Mouse (Mus musculus): ENCODE data around the gene Nlgn1. TPM values are rescaled to one million over a fixed set of nuclear protein-coding genes. Genes with fewer than 3 reads are reported as not detected.

Nlgn1 gene
- total RNA-seq, 2 experiments from 2014 or later: not detected

- no peak for ATAC-seq (replicated peaks; ENCODE audit: poor library complexity, severe bottlenecking)
Observed at GRCm38 (mm10) chr3:25869161-25869560, 463.1 kb downstream of the Nlgn1 start.

GRCm38 (mm10) chr3:25858384-25858783 lies 473.9 kb downstream of the Nlgn1 start:
- no peak for ATAC-seq (replicated peaks; ENCODE audit: poor library complexity, severe bottlenecking)

- ATAC-seq (replicated peaks; ENCODE audit: poor library complexity, severe bottlenecking): no peak
Observed at GRCm38 (mm10) chr3:25844686-25845462, 487.4 kb downstream of the Nlgn1 start.

GRCm38 (mm10) chr3:25830237-25830636 lies 502.0 kb downstream of the Nlgn1 start:
- ATAC-seq (replicated peaks; ENCODE audit: poor library complexity, severe bottlenecking): no peak

DNA sequence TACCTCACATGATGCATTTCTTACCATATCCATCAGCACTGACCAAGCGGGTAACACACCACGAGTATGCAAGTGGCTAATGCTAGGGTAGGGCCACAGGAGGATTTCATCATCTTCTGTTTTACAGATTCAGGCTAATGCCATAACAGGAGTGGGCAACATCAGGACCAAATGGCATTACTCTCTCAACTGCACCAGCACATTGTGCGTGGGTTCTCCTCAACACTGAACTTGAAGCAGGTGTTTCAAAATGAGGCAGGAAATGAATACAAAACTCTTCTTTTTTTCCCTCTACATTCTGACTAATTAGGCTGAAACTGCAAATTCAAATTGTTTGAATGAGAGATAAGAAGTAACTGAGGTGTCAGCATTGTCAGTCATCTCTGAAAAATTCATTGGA lies 518.9 kb downstream of the Nlgn1 start:
- no peak for ATAC-seq (replicated peaks; ENCODE audit: poor library complexity, severe bottlenecking)

DNA sequence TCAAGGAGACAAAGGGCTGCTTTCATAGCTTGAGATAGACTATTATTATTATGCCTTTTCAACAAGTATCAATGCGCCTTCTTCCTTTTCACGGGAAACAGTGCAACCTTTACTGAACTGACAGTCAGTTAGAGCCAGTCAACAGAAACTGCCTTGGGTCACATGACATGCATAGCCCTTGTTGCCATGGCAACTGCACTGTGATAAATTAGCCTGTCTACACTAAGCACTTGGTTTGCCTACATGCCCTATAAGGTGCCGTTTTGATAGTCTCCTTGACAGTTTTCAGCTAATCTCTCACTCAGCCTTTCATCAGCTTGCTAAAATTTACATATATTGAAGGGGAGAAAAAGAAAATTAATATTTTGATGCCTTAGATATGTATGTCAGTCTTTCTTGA lies 524.7 kb downstream of the Nlgn1 start:
- ATAC-seq (replicated peaks; ENCODE audit: poor library complexity, severe bottlenecking): no peak

DNA sequence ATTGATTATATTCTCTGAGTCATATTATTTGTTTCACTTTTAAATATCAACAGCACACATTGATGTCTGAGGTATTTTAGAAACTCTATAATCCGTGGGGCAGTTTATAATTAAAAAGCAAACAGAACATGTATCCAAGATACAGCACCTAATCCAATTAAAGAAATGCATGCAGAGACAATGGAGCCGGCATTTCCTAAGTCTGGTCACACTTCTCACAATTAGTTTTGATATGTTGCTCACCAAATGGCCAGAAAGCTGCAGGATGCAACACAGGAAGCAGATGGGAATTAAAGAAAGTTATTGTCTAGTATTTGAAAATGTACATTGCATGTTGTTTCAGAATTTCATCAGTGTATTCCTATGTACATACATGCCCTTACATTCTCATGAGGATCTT lies 550.6 kb downstream of the Nlgn1 start:
- ATAC-seq (replicated peaks; ENCODE audit: poor library complexity, severe bottlenecking): no peak

DNA sequence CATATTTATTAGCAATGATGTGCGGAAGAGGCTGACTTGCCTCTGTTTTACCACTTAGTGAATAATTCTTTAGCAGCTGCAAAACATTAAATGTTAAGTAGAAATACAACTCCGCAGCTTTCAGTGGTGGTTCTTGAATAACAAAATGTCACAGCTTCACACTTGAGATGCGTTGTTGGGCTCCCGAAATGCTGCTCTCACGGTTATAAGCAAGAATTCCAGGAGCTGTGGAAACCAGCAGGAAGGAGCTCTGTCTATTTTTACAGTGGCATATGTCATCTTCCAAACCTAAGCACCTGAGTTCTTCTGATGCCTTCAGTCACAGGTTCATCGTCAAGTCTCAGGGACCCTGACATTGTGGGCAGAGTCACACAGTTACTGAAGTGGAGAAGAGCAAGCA lies 556.8 kb downstream of the Nlgn1 start:
- no peak for ATAC-seq (replicated peaks; ENCODE audit: poor library complexity, severe bottlenecking)

GRCm38 (mm10) chr3:25773908-25774307 lies 558.4 kb downstream of the Nlgn1 start:
- no peak for ATAC-seq (replicated peaks; ENCODE audit: poor library complexity, severe bottlenecking)

GRCm38 (mm10) chr3:25773467-25773866 lies 558.8 kb downstream of the Nlgn1 start:
- ATAC-seq (replicated peaks; ENCODE audit: poor library complexity, severe bottlenecking): no peak

DNA sequence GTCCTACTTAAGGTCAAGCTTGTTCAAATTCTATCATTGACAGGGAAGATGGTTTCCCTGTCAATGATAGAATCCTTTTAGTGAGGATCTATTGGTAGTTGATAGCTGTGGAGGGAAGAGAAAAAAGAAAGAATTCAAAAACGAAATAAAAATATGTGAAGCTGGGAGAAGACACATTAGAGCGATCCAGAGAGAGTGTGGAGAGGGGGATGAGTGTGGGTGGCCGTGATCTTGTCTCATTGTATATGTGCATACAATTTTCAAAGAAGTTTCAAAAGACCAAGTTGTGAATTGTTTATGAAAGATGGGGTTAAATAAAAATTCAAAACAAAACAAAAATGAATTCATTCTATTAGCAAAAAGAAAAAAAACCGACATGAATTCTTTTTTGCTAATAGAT lies 568.6 kb downstream of the Nlgn1 start:
- ATAC-seq (replicated peaks; ENCODE audit: poor library complexity, severe bottlenecking): no peak

DNA sequence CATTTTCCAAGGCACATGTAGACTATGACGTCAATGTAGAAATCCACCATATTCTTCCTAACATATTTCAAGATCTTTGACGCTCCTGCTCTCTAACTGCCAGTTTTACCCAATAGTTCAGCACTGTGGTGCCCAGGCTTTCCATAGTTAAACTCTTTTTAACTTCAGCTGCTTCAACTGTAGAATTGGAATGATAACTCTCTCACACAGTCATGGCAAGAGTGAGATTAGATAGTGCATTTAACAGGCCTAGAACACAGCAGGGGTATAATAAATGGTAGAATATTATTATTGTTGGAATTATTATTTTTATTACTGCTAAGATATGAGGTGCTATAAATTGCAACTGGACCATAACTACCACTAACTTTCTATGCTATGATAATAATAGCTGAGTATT lies 574.4 kb downstream of the Nlgn1 start:
- ATAC-seq (replicated peaks; ENCODE audit: poor library complexity, severe bottlenecking): no peak

- no peak for ATAC-seq (replicated peaks; ENCODE audit: poor library complexity, severe bottlenecking)
Observed at GRCm38 (mm10) chr3:25724111-25724510, 608.1 kb downstream of the Nlgn1 start.

- ATAC-seq (replicated peaks; ENCODE audit: poor library complexity, severe bottlenecking): peak; percentile 72
Observed at GRCm38 (mm10) chr3:25721464-25721863, 610.8 kb downstream of the Nlgn1 start.

DNA sequence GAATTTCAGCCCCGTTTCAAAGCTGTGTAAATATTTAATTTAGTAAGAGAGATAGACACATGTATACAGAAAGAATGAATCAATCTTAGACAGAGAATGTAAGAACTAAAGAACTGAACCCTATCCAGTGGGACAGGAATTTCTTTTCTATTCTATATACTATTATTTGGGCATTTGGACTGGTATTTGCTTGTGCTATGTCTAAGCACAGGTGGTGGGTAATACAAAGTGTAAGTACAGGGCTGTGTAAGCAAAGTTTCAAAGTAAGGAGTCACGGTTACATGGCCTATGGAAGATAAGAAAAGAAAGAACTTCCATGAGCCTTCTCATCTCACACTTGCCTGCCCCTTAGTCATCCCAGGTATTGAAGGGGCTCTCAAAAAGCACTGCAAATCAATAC lies 624.9 kb downstream of the Nlgn1 start:
- ATAC-seq (replicated peaks; ENCODE audit: poor library complexity, severe bottlenecking): no peak

- no peak for ATAC-seq (replicated peaks; ENCODE audit: poor library complexity, severe bottlenecking)
Observed at GRCm38 (mm10) chr3:25697231-25697630, 635.0 kb downstream of the Nlgn1 start.

DNA sequence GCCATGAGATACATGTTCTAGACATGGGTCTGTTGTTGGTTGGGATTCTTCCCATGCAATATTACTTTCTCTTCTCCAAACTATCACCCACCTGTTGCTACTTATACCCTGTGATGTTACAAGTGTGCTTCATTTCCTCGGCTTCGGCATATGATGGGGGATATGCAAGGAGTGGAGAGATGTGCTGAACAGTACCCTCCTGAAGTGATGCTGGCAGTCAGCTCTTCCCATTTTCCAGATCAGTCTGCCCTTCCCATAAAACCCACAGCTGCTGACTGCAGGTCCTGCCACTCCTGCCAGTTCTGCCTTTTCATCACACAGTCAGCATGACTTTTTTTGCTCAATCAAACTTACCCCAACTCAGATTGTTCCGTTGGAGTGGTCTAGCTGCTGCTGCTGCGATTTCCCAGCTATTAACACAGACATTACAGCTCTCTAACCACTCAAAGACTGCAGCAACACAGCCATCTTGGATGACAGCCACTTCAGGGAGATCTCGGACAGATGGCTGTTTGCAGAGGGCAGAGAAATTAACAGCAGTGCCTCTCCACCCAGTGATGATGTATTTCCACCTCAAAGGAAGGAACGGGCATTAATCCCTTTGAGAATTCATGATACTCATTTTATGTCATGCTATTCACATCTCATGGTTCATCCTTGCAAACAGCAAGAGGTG lies 643.3 kb downstream of the Nlgn1 start:
- ATAC-seq (replicated peaks; ENCODE audit: poor library complexity, severe bottlenecking): no peak

DNA sequence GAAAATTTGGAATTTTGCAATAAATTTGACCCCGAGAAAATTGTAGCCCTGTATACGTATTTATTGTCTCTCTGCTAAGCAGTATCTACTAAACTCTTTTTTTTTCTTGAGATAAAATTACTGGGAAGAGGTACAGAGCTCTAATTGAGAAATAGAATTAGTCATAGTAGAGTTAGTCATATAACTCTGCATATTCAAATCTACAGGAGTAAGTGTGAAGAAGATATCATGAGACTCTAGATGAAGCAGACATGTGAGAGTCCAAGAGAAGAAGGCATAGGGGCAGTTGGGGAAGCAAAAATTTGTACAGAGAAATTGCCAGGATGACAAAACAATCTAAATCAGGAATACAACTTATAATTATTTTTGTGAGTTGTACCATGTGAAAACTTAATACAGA lies 648.6 kb downstream of the Nlgn1 start:
- ATAC-seq (replicated peaks; ENCODE audit: poor library complexity, severe bottlenecking): no peak

GRCm38 (mm10) chr3:25679373-25679772 lies 652.9 kb downstream of the Nlgn1 start:
- no peak for ATAC-seq (replicated peaks; ENCODE audit: poor library complexity, severe bottlenecking)

GRCm38 (mm10) chr3:25675888-25676287 lies 656.4 kb downstream of the Nlgn1 start:
- ATAC-seq (replicated peaks; ENCODE audit: poor library complexity, severe bottlenecking): no peak

DNA sequence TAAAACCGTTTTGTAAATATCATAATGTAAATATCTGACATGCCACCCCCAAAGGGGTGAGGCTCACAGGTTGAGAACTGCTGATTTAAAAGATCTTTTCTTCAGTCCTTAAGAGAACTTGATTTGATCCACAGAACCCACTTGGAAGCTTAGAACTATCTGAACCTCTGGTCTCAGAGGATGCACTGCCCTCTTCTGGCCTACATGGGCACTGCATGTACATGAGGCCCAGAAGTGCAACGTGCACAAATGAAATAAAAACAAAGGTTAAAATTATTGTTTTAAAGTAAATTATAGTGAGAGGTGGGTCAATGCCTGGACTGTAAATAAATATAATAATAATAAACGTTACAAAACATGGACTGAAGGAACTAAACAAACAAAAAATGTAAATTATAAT lies 657.2 kb downstream of the Nlgn1 start:
- ATAC-seq (replicated peaks; ENCODE audit: poor library complexity, severe bottlenecking): peak; percentile 55; the same call in 1 of the 2 replicates

- no peak for ATAC-seq (replicated peaks; ENCODE audit: poor library complexity, severe bottlenecking)
Observed at GRCm38 (mm10) chr3:25673408-25673807, 658.9 kb downstream of the Nlgn1 start.
